Mouse (Mus musculus): ENCODE results near the gene Fam171a2. TPM values are rescaled to one million over a fixed set of nuclear protein-coding genes. Genes with fewer than 3 reads are reported as not detected.
A peak's percentile ranks its signal among the peaks of the same experiment; 100 is the strongest.

Fam171a2 gene
- 2.2 and 2.8 TPM in 2 replicates for polyA plus RNA-seq (2016; fragmentation: Nextera tagmentation; extraction: Ambion mirVana)

DNA sequence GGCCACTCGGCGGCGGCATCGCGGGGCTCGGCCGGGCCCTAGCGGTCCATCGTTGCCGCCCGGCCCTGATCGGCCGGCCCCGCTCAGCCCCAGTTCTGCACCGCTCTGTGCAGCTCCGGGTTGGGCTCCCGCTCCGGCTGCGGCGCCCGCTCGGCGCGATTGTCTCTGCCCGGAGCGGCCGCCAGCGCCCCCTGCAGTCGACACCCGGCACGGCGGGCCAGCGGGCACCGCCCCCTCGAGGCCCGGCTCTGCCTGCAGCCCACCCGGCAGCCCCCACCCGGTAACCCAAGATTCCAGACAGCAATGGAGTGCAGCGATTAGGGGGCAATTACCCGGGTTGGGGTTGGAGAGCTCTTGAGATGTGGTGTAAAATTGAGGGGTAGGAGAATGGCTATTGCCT lies at the start of gene Fam171a2:
Gene Fam171a2, minus strand, starts transcription at position 186 of the 400 bp plus-strand sequence.
- peak within 1 kb of the TSS; percentile 97 for H3K27ac ChIP-seq
- peaks cover 57% of the 10 kb centered on the region for H3K4me1 ChIP-seq
- peaks cover 57% of the 10 kb centered on the region for H3K27me3 ChIP-seq (ENCODE audit: poor library complexity, severe bottlenecking)
- under 1% methylated on average over 40 of the region's 40 CpGs for WGBS
- peaks cover 16% of the 10 kb centered on the region for H3K36me3 ChIP-seq (replicated peaks)
- H3K9me3 ChIP-seq = no peaks in the 10 kb centered on the region
- DNase-seq (ENCODE audit: extremely low spot score, low spot score) = peak; percentile 87
- peak within 1 kb of the TSS; percentile 98 for H3K4me3 ChIP-seq

DNA sequence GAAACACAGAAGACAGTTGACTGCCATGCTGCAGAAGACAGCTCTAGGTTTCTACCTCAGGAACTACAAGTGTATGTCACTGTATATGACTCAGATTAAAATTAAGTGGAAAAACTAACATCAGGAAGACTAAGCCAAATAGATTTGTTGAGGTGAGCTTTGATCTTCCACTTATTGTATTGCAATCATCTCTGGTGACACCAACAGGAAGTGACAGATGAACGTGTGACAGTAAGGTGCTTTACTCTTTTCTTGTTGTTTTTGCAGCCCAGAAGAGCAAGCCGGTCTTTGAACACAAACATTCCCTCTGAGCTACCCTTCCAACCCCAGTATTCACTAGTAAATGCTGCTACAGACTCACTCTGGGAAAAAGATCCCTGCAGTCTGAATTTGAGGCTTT lies 49.2 kb upstream of the Fam171a2 start:
- Histone ChIP-seq H3K36me3 (replicated peaks) (peaks cover 90% of the 10 kb centered on the region), H3K27me3 (ENCODE audit: poor library complexity, severe bottlenecking) (no peaks in the 10 kb centered on the region), H3K9me3 (no peaks in the 10 kb centered on the region), H3K4me1 (no peaks in the 10 kb centered on the region), H3K27ac (no peak overlapping the region), H3K4me3 (no peak overlapping the region)
- WGBS = 90% methylated on average over 2 of the region's 2 CpGs
- no peak for DNase-seq (ENCODE audit: extremely low spot score, low spot score)

DNA sequence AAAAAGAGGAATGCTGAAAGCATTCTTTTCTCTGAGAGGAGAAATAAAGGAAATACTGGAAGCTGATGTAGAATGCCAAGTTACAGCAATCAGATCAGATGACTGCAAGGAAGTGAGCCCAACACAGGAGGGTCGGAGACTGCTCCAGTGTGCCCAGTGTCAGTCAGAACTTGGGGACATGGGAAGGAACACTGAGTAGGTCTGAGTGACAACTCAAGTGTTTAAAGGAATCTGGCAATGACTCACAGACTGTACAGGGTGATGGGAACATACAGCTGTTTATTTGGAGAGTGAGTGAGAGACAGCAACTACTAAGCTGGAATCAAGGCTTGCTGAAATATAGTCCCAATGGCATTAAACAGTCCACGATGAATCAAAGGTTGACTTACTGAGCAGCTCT lies 48.7 kb upstream of the Fam171a2 start:
- no peaks in the 10 kb centered on the region for H3K9me3 ChIP-seq
- no peak overlapping the region for H3K27ac ChIP-seq
- WGBS = 96% methylated on average over 2 of the region's 2 CpGs

DNA sequence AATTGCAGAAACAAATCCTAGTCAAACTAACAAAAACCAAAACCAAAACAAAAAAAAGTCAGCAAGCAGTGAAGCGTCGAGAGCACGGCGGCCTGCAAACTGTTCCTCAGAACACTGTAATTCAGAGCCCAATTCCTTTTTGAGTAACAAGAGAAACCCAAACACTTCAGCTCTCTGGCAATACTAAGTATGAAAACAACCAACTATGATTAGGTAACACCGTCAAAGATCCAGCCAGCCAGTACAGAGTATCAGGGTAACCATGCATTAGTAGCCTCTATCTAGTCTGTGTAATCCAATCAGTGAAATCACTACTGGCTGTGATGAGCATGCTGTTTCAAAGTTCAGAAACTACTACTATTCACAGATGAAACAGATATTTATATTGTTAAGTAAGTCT lies 48.3 kb upstream of the Fam171a2 start:
- peaks cover 90% of the 10 kb centered on the region for H3K36me3 ChIP-seq (replicated peaks)

More for the DNA sequence above, 48.7 kb upstream of the Fam171a2 start:
- no peaks in the 10 kb centered on the region for H3K27me3 ChIP-seq (ENCODE audit: poor library complexity, severe bottlenecking)
- H3K4me3 ChIP-seq = no peak overlapping the region
- peaks cover 90% of the 10 kb centered on the region for H3K36me3 ChIP-seq (replicated peaks)
- H3K4me1 ChIP-seq = no peaks in the 10 kb centered on the region
- no peak for DNase-seq (ENCODE audit: extremely low spot score, low spot score)

DNA sequence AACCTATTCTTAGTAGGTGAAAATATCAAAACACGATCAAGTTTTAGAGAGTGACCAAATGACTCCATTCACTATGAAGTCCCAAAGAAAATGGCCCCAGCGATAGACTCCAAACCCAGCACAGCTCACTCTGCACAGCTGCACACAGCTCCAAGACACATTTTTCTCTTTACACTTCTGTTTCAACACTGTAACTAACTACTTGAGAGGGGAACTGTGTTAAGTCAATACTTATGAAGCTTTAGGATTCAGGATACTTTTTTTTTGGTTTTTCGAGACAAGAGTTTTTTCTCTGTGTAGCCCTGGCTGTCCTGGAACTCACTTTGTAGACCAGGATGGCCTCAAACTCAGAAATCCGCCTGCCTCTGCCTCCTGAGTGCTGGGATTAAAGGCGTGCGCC lies 47.6 kb upstream of the Fam171a2 start:
- Histone ChIP-seq H3K36me3 (replicated peaks) (peaks cover 86% of the 10 kb centered on the region), H3K4me3 (no peak overlapping the region), H3K4me1 (no peaks in the 10 kb centered on the region), H3K27me3 (ENCODE audit: poor library complexity, severe bottlenecking) (no peaks in the 10 kb centered on the region), H3K9me3 (no peaks in the 10 kb centered on the region), H3K27ac (no peak overlapping the region)
- DNase-seq (ENCODE audit: extremely low spot score, low spot score) = no peak
- 96% methylated on average over 6 of the region's 6 CpGs for WGBS

More for the DNA sequence above, 48.3 kb upstream of the Fam171a2 start:
- Histone ChIP-seq H3K27ac (no peak overlapping the region), H3K27me3 (ENCODE audit: poor library complexity, severe bottlenecking) (no peaks in the 10 kb centered on the region), H3K4me1 (no peaks in the 10 kb centered on the region), H3K9me3 (no peaks in the 10 kb centered on the region), H3K4me3 (no peak overlapping the region)
- DNase-seq (ENCODE audit: extremely low spot score, low spot score) = no peak
- WGBS = 97% methylated on average over 5 of the region's 5 CpGs

DNA sequence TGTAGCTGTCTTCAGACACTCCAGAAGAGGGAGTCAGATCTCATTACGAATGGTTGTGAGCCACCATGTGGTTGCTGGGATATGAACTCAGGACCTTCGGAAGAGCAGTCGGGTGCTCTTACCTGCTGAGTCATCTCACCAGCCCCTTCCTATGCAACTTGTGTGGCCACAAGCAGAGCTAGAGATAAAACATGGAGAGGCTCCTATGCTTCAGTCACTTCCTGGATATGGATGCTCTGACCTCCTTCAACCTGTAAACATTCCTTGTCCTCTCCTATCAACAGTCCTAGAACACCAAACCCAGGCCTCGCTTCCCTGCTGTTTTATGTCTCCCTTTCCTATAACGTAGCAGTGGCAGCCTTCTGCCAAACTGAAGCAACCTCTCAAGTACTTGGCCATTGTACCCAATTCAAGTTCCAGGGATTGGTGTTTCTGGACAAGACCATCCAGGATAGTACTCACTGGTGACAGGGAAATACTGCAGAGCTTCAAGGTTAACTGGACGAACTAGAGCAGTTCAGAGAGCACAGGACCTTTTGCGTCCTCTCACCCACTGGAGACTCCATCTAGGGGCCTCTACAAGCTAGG lies 46.7 kb upstream of the Fam171a2 start:
- Histone ChIP-seq H3K9me3 (no peaks in the 10 kb centered on the region), H3K4me1 (no peaks in the 10 kb centered on the region), H3K27me3 (ENCODE audit: poor library complexity, severe bottlenecking) (no peaks in the 10 kb centered on the region), H3K36me3 (replicated peaks) (peaks cover 76% of the 10 kb centered on the region), H3K27ac (no peak overlapping the region), H3K4me3 (no peak overlapping the region)
- WGBS = 90% methylated on average over 7 of the region's 7 CpGs
- no peak for DNase-seq (ENCODE audit: extremely low spot score, low spot score)

DNA sequence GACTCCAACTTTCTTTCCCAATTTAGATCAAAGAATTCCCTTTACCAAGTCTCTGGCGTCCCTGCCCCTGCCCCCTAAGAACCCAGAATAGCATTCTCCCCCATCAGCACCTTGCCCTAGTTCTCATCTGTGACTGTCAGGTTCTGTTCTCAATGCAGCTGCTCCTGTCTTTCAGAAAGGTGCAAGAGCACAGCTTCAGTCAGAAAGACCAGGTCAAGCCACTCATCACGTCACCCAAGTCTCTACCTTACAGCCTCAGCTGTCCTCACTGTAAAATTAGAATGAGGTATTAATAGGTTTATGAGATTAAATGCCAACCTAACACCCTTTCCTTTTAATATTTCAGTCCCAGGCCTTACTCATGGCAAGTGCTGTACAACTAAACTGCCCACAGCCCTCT lies 45.8 kb upstream of the Fam171a2 start:
- Histone ChIP-seq H3K9me3 (no peaks in the 10 kb centered on the region), H3K4me1 (no peaks in the 10 kb centered on the region), H3K36me3 (replicated peaks) (peaks cover 70% of the 10 kb centered on the region), H3K27ac (no peak overlapping the region), H3K4me3 (no peak overlapping the region), H3K27me3 (ENCODE audit: poor library complexity, severe bottlenecking) (no peaks in the 10 kb centered on the region)
- 92% methylated on average over 2 of the region's 2 CpGs for WGBS
- no peak for DNase-seq (ENCODE audit: extremely low spot score, low spot score)

DNA sequence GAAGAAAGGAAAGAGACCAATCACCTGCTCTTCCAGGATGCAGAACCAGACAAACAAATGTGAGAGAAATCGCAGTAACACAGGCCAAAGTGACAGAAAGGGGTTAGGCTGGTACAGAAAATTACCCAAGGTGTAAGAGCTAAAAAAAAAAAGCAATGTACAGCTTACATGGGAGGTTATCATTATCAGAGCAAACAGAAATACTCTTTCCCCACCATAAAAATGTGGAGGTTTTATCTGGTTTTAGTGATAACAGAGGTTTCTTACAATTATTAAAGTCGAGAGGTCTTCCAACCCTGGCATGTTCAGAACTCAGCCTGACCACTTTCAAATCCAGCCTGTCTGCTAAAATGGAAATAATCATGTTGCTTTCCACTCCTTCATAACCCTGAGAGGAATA lies 40.4 kb upstream of the Fam171a2 start:
- no peak overlapping the region for H3K4me3 ChIP-seq
- 97% methylated on average over 2 of the region's 2 CpGs for WGBS
- no peaks in the 10 kb centered on the region for H3K4me1 ChIP-seq
- peaks cover 74% of the 10 kb centered on the region for H3K36me3 ChIP-seq (replicated peaks)
- DNase-seq (ENCODE audit: extremely low spot score, low spot score) = no peak
- H3K9me3 ChIP-seq = no peaks in the 10 kb centered on the region
- no peak overlapping the region for H3K27ac ChIP-seq
- no peaks in the 10 kb centered on the region for H3K27me3 ChIP-seq (ENCODE audit: poor library complexity, severe bottlenecking)

DNA sequence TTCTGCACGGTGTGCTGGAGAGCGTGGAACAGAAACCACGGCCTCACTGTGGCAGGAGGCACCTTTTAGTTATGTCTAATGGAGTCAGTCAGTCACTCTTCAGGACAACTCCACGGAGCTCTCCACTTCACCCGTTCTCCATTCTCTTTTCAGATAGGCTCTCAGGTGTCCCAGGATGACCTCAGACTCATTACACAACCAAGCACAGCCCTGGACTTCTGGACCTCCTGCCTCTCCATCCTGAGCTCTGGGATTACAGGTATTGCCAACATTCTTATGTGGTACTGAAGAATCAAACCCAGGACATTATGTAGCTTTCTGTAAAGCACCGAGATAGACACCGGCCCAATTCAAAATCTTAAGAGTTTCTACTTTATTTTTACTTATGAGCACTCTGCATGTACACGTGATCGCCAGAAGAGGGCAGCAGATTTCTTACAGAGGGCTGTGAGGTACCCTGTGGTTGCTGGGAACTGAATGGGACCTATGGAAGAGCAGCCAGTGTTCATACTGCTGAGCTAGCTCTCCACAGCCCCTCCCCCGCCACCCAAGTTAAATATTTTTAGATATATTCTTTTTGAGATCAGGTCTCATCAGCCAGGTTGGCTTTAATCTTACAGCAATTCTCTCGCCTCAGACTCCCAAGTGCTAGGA lies 39.4 kb upstream of the Fam171a2 start:
- no peak for DNase-seq (ENCODE audit: extremely low spot score, low spot score)
- Histone ChIP-seq H3K27ac (no peak overlapping the region), H3K27me3 (ENCODE audit: poor library complexity, severe bottlenecking) (no peaks in the 10 kb centered on the region), H3K36me3 (replicated peaks) (peaks cover 74% of the 10 kb centered on the region), H3K4me3 (no peak overlapping the region), H3K9me3 (no peaks in the 10 kb centered on the region), H3K4me1 (no peaks in the 10 kb centered on the region)
- WGBS = 74% methylated on average over 11 of the region's 11 CpGs

DNA sequence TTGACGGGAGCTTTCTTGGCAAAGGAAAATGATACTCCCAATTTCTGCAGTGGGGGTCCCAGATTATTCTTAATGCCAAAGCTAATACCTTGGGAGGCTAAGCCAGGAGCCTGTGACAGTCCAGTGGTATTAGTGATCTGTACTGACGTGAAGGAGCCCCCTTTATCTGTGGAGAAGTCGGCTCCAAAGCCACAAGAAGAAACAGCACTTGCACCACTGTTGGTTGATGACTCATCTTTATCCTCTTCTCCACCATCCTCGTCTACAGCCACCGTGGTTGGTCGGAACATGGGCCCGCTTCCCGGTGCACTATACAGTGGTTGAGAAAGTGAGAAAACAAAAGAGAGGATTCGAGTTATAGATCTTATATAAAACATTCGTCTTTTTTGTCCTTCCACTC lies 34.3 kb upstream of the Fam171a2 start:
- 95% methylated on average over 10 of the region's 10 CpGs for WGBS
- DNase-seq (ENCODE audit: extremely low spot score, low spot score) = no peak
- no peak overlapping the region for H3K27ac ChIP-seq
- peaks cover 94% of the 10 kb centered on the region for H3K36me3 ChIP-seq (replicated peaks)
- no peaks in the 10 kb centered on the region for H3K27me3 ChIP-seq (ENCODE audit: poor library complexity, severe bottlenecking)
- H3K4me1 ChIP-seq = no peaks in the 10 kb centered on the region
- no peak overlapping the region for H3K4me3 ChIP-seq
- H3K9me3 ChIP-seq = no peaks in the 10 kb centered on the region

DNA sequence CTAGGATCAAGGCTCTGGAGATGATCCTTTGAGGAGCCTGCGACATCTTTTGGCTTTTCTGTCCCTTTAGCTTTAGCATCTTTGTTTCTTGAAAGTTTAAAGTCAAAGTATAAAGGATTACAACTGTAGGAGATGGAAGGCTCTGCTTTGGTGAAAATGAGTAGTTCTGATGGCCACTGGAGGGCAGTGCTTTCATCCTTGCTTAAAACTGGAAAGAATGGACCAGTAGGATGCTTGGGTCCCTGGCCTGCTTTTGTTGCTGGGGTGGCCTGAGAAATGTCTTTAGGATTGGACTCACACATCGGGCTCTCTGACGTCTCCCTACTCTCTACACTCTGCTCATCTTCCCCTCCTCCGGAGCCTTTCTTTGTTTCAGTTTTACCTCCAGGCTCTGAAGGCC lies 33.4 kb upstream of the Fam171a2 start:
- H3K27me3 ChIP-seq (ENCODE audit: poor library complexity, severe bottlenecking) = no peaks in the 10 kb centered on the region
- no peak for DNase-seq (ENCODE audit: extremely low spot score, low spot score)
- H3K9me3 ChIP-seq = no peaks in the 10 kb centered on the region
- no peaks in the 10 kb centered on the region for H3K4me1 ChIP-seq
- no peak overlapping the region for H3K4me3 ChIP-seq
- peaks cover 93% of the 10 kb centered on the region for H3K36me3 ChIP-seq (replicated peaks)
- 89% methylated on average over 4 of the region's 4 CpGs for WGBS
- no peak overlapping the region for H3K27ac ChIP-seq

DNA sequence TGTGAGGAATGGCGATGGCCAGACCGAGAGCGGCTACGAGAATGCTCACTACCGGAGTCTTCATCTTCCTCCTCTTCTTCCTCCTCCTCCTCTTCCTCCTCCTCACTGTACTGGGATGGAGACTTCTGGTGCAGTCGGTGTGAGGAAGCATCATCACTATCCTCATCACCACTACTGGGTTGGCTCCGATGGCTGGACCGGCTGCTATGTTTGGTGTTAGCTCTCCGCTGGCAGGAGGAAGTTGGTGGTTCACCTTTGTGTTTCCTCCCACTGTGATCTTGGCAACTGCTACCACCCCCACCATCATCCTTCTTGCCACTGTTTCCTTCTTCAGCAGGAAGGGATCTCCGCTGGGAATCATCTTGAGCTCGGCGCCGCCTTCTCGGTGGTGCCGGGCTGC lies 32.6 kb upstream of the Fam171a2 start:
- H3K27ac ChIP-seq = no peak overlapping the region
- no peak for DNase-seq (ENCODE audit: extremely low spot score, low spot score)
- peaks cover 92% of the 10 kb centered on the region for H3K36me3 ChIP-seq (replicated peaks)
- WGBS = 98% methylated on average over 15 of the region's 15 CpGs
- H3K9me3 ChIP-seq = no peaks in the 10 kb centered on the region
- no peak overlapping the region for H3K4me3 ChIP-seq
- no peaks in the 10 kb centered on the region for H3K4me1 ChIP-seq
- no peaks in the 10 kb centered on the region for H3K27me3 ChIP-seq (ENCODE audit: poor library complexity, severe bottlenecking)

DNA sequence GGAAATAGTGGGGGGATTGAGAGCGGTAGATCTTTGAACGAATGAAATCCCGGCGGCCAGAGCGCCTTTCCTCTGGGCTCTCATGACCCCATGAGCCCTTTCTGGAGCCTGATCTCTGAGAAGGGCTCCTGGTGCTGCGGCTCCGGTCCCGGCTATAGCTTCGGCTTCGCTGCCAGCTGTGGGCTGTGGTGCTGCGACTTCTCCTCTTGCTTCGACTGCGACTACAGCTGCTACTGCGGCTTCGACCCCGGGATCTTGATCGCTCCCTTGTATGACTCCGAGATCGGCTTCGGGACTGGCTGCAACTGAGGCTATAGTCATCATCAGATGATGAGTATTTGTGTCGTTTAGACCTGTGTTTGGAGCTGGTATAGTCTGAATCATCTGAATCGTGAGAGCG lies 32.1 kb upstream of the Fam171a2 start:
- H3K9me3 ChIP-seq = no peaks in the 10 kb centered on the region
- H3K36me3 ChIP-seq (replicated peaks) = peaks cover 91% of the 10 kb centered on the region
- H3K27ac ChIP-seq = no peak overlapping the region
- H3K4me1 ChIP-seq = no peaks in the 10 kb centered on the region
- DNase-seq (ENCODE audit: extremely low spot score, low spot score) = no peak
- no peaks in the 10 kb centered on the region for H3K27me3 ChIP-seq (ENCODE audit: poor library complexity, severe bottlenecking)
- H3K4me3 ChIP-seq = no peak overlapping the region
- 94% methylated on average over 23 of the region's 23 CpGs for WGBS
